Mouse (Mus musculus) hindbrain, embryonic 12.5 days (tissue): ENCODE measurements at regions not wholly inside any gene's neighbourhood (a gene's known extent, or its start where the extent isn't known, plus 50 kb on each side); places are given as distances from the start of the nearest gene placed in this dataset.

ENCODE experiments used
- ATAC-seq: fragments of 200-750 bp; cut with Nextera tagmentation; 2 replicates; pipeline ENCODE4 v1.8.0; 2017; ENCODE audit warnings: moderate TSS enrichment; ENCODE audit not compliant: low FRiP score
- H3K27ac ChIP-seq: fragments of 300-500 bp; sonication (generic); 2 replicates; pipeline ENCODE4 v1.5.1; 2016; ENCODE audit warnings: mild to moderate bottlenecking
- H3K27me3 ChIP-seq: fragments of 300-500 bp; sonication (generic); 2 replicates; pipeline ENCODE4 v1.6.1; 2016; ENCODE audit warnings: mild to moderate bottlenecking
- H3K36me3 ChIP-seq: fragments of 300-500 bp; sonication (generic); 2 replicates; pipeline ENCODE4 v1.6.1; 2016; ENCODE audit warnings: mild to moderate bottlenecking
- H3K4me1 ChIP-seq: fragments of 300-500 bp; sonication (generic); 2 replicates; pipeline ENCODE4 v1.6.1; 2016
- H3K4me2 ChIP-seq: fragments of 300-500 bp; sonication (generic); replicated peaks from 2 replicates; pipeline ENCODE4 v1.6.1; 2016; ENCODE audit warnings: mild to moderate bottlenecking
- H3K4me3 ChIP-seq: fragments of 300-500 bp; sonication (generic); 2 replicates; pipeline ENCODE4 v1.5.1; 2016; ENCODE audit warnings: mild to moderate bottlenecking
- H3K9ac ChIP-seq: fragments of 300-500 bp; sonication (generic); 2 replicates; pipeline ENCODE4 v1.6.1; 2016; ENCODE audit warnings: mild to moderate bottlenecking, moderate library complexity
- H3K9me3 ChIP-seq: fragments of 300-500 bp; sonication (generic); replicated peaks from 2 replicates; pipeline ENCODE4 v1.6.1; 2016; ENCODE audit warnings: mild to moderate bottlenecking
- WGBS: fragments of 180-500 bp; shearing (Covaris S2); methylation state at CpG from one replicate; pipeline ENCODE4 v1.1.7; 2016; 5-methylcytosine and 5-hydroxymethylcytosine counted together

DNA sequence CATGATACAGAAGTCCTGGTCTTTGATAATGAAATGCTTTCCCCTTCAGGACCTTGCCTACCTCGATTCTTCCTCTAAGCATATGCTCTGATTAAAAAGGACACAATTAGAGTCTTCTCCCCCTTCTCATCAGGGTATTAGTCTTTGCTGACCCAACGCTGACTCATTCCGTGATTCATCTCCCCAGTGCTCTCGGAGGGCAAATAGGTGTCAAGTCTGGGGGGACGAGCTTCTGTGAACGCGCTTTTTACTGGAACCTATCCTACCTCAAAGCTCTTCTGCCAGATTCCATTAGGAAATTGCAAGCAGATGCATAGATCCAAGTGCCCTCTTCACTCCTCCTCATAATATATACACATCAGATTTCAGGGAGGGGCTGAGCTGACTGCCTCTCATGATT is 63.8 kb upstream of the Bach2 start:
- no peak for ATAC-seq
- H3K27ac ChIP-seq: no peak overlapping the region

DNA sequence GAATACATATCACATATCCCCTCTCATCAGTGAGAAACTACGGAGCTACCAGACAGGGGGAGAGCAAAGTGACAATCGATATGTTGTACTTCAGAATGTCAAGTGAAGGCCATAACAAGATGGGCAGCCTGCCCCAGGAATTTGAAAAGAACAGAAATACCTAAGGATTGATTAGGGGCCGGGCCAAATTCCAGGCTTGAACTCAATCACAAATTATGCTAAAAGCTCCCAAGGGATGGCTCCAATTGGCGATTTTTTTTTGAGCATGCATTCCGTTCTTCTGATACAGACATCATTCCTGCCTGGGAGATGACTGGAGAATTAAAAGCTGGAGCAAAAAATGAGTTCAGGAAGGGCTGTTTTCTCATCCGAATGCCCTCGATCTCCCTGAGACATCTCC is 63.4 kb upstream of the Bach2 start:
- H3K27me3 ChIP-seq: no peaks in the 10 kb centered on the region
- H3K9ac ChIP-seq: no peak overlapping the region
- H3K27ac ChIP-seq: no peak overlapping the region
- H3K4me2 ChIP-seq: no peak overlapping the region
- no peaks in the 10 kb centered on the region for H3K36me3 ChIP-seq
- no peak overlapping the region for H3K4me3 ChIP-seq
- 73% methylated on average over 7 of the region's 7 CpGs for WGBS
- ATAC-seq: no peak
- peaks cover 22% of the 10 kb centered on the region for H3K4me1 ChIP-seq
- H3K9me3 ChIP-seq: no peaks in the 10 kb centered on the region

More for the DNA sequence above, 63.8 kb upstream of the Bach2 start:
- 67% methylated on average over 7 of the region's 7 CpGs for WGBS
- Histone ChIP-seq H3K36me3 (no peaks in the 10 kb centered on the region), H3K27me3 (no peaks in the 10 kb centered on the region), H3K4me2 (no peak overlapping the region), H3K9ac (no peak overlapping the region), H3K4me1 (peaks cover 22% of the 10 kb centered on the region), H3K9me3 (no peaks in the 10 kb centered on the region), H3K4me3 (no peak overlapping the region)

DNA sequence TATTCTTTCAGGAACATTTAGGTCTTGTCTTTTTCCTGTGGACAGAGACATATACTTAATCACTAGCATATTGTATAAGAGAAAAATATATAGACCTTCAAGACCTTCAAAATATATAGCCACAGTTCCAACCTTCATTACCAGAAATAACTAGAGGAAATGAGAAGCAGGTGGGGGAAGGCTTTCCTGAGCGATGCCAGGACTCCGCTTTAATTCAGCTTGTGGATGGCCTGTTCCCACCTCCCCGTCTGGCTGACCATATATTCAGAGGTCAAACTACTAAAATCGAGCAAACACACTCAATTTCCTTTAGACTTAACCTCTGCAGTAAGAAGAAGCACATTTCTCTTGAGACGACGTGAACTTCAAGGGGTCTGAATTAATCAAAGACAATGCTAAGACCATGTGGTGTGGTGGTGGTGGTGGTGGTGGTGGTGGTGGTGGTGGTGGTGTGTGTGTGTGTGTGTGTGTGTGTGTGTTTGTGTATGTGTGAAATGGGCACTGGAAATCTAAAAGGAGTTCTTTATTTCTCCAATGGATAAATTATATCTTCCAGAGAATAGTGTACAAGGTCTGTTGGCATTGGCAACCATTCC is 62.7 kb upstream of the Bach2 start:
- H3K9me3 ChIP-seq: no peaks in the 10 kb centered on the region
- WGBS: 57% methylated on average over 6 of the region's 6 CpGs
- no peak overlapping the region for H3K27ac ChIP-seq
- no peaks in the 10 kb centered on the region for H3K27me3 ChIP-seq
- ATAC-seq: peak; percentile 39; the same call in 1 of the 2 replicates
- H3K4me1 ChIP-seq: peaks cover 26% of the 10 kb centered on the region
- H3K4me2 ChIP-seq: no peak overlapping the region
- no peak overlapping the region for H3K4me3 ChIP-seq
- H3K36me3 ChIP-seq: no peaks in the 10 kb centered on the region
- H3K9ac ChIP-seq: no peak overlapping the region

DNA sequence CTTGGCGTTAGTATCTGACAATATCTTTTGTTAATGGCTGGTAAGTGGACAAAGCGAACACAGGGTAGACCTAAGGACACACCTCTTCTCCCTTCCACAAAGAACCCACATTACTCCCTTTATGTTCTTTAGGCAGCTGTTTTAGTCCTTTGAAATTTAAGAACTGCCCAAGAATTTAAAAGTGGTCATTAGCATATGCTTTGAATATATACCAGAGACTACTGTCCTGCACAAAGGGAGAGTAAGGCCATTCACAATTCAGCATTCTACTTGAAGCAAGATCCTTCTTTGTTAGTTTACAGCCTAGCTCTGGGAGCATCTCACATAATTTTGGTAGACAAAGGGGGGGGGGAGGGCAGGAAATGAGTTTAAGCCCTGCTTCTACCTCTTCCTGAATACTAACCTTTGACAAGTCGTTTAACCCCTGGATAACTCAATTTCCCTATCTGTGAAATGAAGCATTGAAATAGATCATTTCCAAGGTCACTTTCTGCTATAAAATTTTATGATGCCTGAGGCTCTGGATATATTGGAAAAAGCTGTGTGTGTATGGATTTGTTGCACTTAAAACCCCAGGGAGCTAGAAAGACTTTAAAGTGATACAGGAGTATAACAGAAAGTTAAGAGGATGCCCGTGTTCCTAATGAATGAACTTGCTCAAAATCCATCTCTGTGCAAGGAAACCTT is 62.0 kb upstream of the Bach2 start:
- Histone ChIP-seq H3K9me3 (no peaks in the 10 kb centered on the region), H3K9ac (no peak overlapping the region), H3K4me1 (peaks cover 26% of the 10 kb centered on the region), H3K4me3 (no peak overlapping the region), H3K27me3 (no peaks in the 10 kb centered on the region), H3K36me3 (no peaks in the 10 kb centered on the region), H3K4me2 (no peak overlapping the region), H3K27ac (0 out of 2 replicates have a peak overlapping the region, but pooled peaks have one; percentile 17)
- WGBS: 41% methylated on average over 4 of the region's 4 CpGs
- peak; percentile 68 for ATAC-seq

DNA sequence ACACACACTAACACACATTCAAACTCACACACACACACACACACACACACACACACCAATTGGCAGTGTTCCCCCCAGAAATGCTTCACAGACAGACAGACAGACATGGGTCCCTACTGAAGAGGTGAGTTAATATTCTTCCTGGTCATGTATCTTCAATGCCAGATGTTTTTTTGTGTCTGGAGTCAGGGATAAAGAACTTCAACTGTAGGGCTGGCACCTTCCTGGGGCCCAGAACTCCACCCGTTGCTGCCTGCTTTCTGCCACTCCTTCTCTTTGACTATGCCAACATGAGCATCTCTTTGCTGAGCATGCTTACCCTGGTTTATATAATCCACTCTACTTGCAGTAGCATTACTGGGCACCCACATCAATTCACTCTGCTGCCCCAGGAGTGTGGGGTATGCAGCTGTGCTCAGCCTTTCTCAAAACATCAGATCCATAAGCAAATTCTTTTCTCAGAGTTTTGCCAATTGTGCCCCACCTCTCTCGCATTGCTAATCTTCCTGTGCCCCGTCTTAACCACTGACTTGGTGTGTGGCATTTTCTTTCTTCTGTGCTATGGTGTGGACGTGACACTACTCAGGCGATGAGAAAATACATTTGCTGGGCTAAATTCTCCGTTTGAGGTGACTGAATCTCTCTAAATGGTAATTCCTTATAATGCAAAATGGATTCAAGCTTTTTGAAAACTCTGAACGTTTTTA is 60.5 kb upstream of the Bach2 start:
- Histone ChIP-seq H3K27ac (no peak overlapping the region), H3K27me3 (no peaks in the 10 kb centered on the region), H3K4me2 (no peak overlapping the region), H3K36me3 (no peaks in the 10 kb centered on the region), H3K9ac (no peak overlapping the region), H3K4me3 (no peak overlapping the region), H3K4me1 (peaks cover 26% of the 10 kb centered on the region), H3K9me3 (no peaks in the 10 kb centered on the region)
- no peak for ATAC-seq
- WGBS: 84% methylated on average over 7 of the region's 7 CpGs

DNA sequence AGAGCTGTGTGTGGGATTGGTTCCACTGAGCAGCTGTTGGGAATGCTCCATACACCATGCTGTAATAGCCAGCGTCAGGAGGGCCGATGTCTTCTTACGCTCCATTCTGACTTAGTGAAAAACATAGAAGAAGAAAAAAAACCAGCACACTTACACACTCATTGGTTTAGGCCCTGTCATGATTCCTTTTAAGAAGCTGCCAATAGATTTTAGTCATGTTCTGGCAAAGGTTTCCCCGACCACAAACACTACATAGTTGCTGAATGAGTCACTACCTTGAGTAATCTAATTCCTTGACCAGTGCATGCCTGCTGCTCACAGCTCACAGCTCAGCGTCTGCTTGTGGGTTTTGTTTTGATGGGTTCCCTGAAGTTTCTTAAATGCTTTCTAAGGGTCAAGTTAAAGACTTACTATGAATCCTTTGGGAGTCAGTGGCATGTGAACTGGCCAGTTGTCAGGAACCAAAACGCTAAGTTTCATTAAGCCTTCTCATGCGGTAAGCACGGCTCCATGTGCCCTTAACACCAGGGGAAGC is 58.8 kb upstream of the Bach2 start:
- WGBS: 49% methylated on average over 8 of the region's 8 CpGs
- Histone ChIP-seq H3K9me3 (no peaks in the 10 kb centered on the region), H3K4me1 (peaks cover 26% of the 10 kb centered on the region), H3K4me3 (no peak overlapping the region), H3K27me3 (no peaks in the 10 kb centered on the region), H3K36me3 (no peaks in the 10 kb centered on the region), H3K27ac (no peak overlapping the region), H3K9ac (no peak overlapping the region), H3K4me2 (no peak overlapping the region)
- no peak for ATAC-seq

DNA sequence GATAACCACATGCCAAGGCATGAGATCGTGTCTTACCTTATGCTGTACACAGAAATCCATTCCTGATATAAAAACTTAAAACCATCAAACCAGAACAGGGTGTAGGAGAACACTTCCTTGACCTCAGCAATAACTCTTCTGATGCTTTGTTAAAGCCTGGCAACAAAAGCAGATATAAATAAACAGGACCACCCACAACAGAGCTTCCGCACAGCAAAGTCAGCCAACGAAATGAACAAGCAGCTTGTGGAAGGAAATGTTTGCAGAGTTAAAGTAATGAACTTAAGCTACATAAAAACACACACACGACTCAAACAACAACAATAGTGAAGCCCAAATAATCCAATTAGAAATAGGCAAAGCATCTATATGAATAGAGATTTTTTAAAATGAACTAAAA is 54.8 kb upstream of the Bach2 start:
- no peak for ATAC-seq
- Histone ChIP-seq H3K36me3 (no peaks in the 10 kb centered on the region), H3K27ac (no peak overlapping the region), H3K9me3 (no peaks in the 10 kb centered on the region), H3K4me1 (peaks cover 9% of the 10 kb centered on the region; the same call in 1 of the 2 replicates), H3K4me3 (no peak overlapping the region), H3K4me2 (no peak overlapping the region), H3K9ac (no peak overlapping the region), H3K27me3 (no peaks in the 10 kb centered on the region)
- WGBS: 86% methylated on average over 4 of the region's 4 CpGs

DNA sequence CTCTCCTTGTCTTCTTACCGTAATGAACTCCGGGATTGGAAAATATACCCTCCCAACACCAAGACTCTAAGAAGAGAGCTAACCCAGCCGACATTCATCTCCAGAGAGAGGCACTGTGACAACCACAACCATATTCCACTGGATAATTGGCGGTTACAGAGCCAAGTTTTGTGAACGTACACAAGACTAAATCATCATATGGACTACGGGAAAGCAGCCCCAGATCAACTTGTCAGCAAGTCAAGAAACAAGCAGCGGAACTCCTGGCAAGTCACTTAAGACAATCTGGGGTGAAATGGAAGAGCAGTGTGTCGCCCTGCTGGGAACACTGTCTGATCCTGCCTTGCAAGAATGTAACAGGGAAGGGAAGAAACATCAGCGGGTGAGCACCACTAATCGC is 52.6 kb upstream of the Bach2 start:
- Histone ChIP-seq H3K27me3 (no peaks in the 10 kb centered on the region), H3K4me2 (no peak overlapping the region), H3K36me3 (no peaks in the 10 kb centered on the region), H3K27ac (no peak overlapping the region), H3K4me3 (no peak overlapping the region), H3K4me1 (0 out of 2 replicates have a peak, but pooled peaks cover 5% of the 10 kb centered on the region), H3K9me3 (no peaks in the 10 kb centered on the region), H3K9ac (no peak overlapping the region)
- 79% methylated on average over 10 of the region's 10 CpGs for WGBS
- no peak for ATAC-seq

DNA sequence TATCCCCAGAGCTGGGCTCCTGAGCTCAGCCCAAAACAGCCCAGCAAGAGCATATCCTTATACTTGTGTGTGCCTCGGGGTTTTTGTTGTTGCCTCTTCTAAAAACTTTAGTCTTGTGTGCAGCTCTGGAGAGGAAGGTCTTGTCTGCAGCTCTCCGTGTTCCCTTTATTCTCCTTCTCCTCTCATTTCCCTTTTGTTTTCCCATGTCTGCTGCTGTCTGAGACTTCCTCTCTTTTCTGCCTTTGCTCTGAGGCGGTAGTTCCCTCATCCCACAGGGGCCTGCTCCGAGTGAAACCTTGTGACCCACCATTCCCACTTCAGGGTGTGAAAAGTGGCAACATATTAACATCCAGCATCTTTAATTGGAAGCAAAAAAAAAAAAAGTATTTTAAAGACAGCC is 51.5 kb upstream of the Bach2 start:
- no peak for ATAC-seq
- Histone ChIP-seq H3K4me2 (no peak overlapping the region), H3K9me3 (no peaks in the 10 kb centered on the region), H3K4me1 (0 out of 2 replicates have a peak, but pooled peaks cover 5% of the 10 kb centered on the region), H3K9ac (no peak overlapping the region), H3K36me3 (no peaks in the 10 kb centered on the region), H3K27me3 (no peaks in the 10 kb centered on the region), H3K27ac (no peak overlapping the region), H3K4me3 (no peak overlapping the region)
- WGBS: 39% methylated on average over 4 of the region's 4 CpGs

DNA sequence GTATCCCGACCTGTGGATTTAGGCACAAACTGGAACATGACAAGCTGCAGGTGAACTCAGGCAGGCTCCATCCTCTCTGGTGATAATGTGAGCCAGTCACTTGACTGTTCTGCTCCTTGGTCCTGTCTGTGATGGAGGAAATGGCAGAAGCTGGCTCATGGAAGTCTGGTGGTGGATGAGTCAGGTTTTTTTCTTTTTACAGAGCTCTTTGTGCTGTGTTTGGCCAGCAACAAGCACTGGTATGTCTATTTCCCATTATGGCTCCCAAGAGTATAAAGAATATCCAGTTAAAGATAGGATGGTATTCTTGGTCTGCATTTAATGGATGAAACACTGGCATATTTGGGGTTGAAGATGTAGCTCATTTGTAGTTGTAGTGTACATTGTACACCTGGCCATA is 50.5 kb upstream of the Bach2 start:
- Histone ChIP-seq H3K36me3 (no peaks in the 10 kb centered on the region), H3K27ac (no peak overlapping the region), H3K4me1 (0 out of 2 replicates have a peak, but pooled peaks cover 5% of the 10 kb centered on the region), H3K4me3 (no peak overlapping the region), H3K4me2 (no peak overlapping the region), H3K9me3 (no peaks in the 10 kb centered on the region), H3K9ac (no peak overlapping the region), H3K27me3 (no peaks in the 10 kb centered on the region)
- ATAC-seq: no peak
- WGBS: 93% methylated on average over 1 of the region's 1 CpGs

DNA sequence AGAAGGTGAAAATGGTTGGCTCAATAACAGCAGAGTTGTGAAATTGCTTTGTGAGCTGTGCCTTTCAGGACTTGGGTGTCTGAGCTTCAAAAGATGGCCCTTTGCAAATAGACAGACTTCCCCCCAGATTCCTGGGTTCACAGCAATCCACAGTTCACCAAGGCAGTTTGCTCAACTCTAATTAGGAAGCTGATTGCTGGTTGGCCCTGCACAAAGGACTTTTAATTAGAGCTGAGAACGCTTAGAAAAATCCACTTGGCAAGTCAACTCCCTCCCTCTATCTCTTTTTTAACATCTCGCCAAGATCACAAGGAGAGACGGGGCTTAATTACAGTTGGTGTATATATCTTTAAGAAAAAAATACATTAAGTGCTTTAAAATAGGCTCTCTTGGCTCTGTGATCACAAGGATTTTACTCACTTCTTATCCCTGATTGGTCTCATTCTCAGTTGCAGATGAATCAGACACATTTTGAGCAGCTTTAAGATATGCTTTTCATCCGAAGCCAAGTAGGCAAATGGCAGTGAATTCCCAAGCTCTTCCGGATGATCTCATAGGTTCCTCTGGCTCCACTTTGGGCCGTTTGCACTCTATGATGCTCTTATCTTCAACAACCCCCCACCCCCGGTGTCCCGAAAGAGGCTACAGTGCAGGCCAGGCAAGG is 49.7 kb upstream of the Bach2 start:
- no peak for ATAC-seq
- Histone ChIP-seq H3K4me1 (0 out of 2 replicates have a peak, but pooled peaks cover 5% of the 10 kb centered on the region), H3K9me3 (no peaks in the 10 kb centered on the region), H3K4me3 (no peak overlapping the region), H3K4me2 (no peak overlapping the region), H3K36me3 (no peaks in the 10 kb centered on the region), H3K27me3 (no peaks in the 10 kb centered on the region), H3K9ac (no peak overlapping the region), H3K27ac (no peak overlapping the region)
- WGBS: 78% methylated on average over 8 of the region's 8 CpGs
